Mouse (Mus musculus): ENCODE measurements around the gene Zfp715. TPM values are rescaled to one million over a fixed set of nuclear protein-coding genes. Genes with fewer than 3 reads are reported as not detected.
"Not testable (repeated sequence)": the region's sequence is repeated elsewhere in the genome, so short reads cannot be mapped to it uniquely, and the experiment has no call there.

Gene Zfp715
- total and polyA plus RNA-seq, 2 experiments from 2014 or later: 13.4 to 21.2 TPM

- WGBS: 76% methylated on average over 3 of the region's 3 CpGs
- no peak within 1 kb of the TSS for H3K4me3 ChIP-seq (ENCODE audit: low read length)
- no peaks in the 10 kb centered on the region for H3K4me1 ChIP-seq (ENCODE audit: insufficient read depth, low read length)
- ATAC-seq (no peak), DNase-seq (ENCODE audit: low spot score) (no peak)
- H3K27me3 ChIP-seq (ENCODE audit: insufficient read depth, low read length): no peaks in the 10 kb centered on the region
- H3K4me2 ChIP-seq (ENCODE audit: low read depth, low read length): no peak within 1 kb of the TSS
- no peak within 1 kb of the TSS for H3K9ac ChIP-seq (replicated peaks; ENCODE audit: low read length)
- no peaks in the 10 kb centered on the region for H3K36me3 ChIP-seq (ENCODE audit: insufficient read depth, low read length)
- no peaks in the 10 kb centered on the region for H3K9me3 ChIP-seq (ENCODE audit: low read length)
- TF ChIP-seq CTCF (IDR thresholded peaks at IDR 0.05; ENCODE audit: low read depth): no peak
- no peak within 1 kb of the TSS for H3K27ac ChIP-seq
Measured at GRCm38 (mm10) chr7:43351154-43351553, 38.1 kb upstream of the Zfp715 start, which contains the start of gene Siglecf. Siglecf (plus strand) TSS chr7:43351341.

GRCm38 (mm10) chr7:43349623-43350022, 36.5 kb upstream of the Zfp715 start:
- WGBS: 68% methylated on average over 5 of the region's 5 CpGs
- not testable (repeated sequence) for H3K9me3 ChIP-seq (ENCODE audit: low read length); H3K27me3 ChIP-seq (ENCODE audit: insufficient read depth, low read length); ATAC-seq; H3K4me3 ChIP-seq (ENCODE audit: low read length); H3K4me1 ChIP-seq (ENCODE audit: insufficient read depth, low read length); H3K4me2 ChIP-seq (ENCODE audit: low read depth, low read length); H3K9ac ChIP-seq (replicated peaks; ENCODE audit: low read length); DNase-seq (ENCODE audit: low spot score); H3K36me3 ChIP-seq (ENCODE audit: insufficient read depth, low read length); H3K27ac ChIP-seq

- Histone ChIP-seq H3K27me3 (ENCODE audit: insufficient read depth, low read length) (no peaks in the 10 kb centered on the region), H3K4me1 (ENCODE audit: insufficient read depth, low read length) (no peaks in the 10 kb centered on the region), H3K4me2 (ENCODE audit: low read depth, low read length) (no peak overlapping the region), H3K9ac (replicated peaks; ENCODE audit: low read length) (no peak overlapping the region), H3K36me3 (ENCODE audit: insufficient read depth, low read length) (no peaks in the 10 kb centered on the region), H3K27ac (no peak overlapping the region), H3K9me3 (ENCODE audit: low read length) (no peaks in the 10 kb centered on the region), H3K4me3 (ENCODE audit: low read length) (no peak overlapping the region)
- ATAC-seq (no peak), DNase-seq (ENCODE audit: low spot score) (no peak)
- 71% methylated on average over 1 of the region's 1 CpGs for WGBS
- TF ChIP-seq CTCF (IDR thresholded peaks at IDR 0.05; ENCODE audit: low read depth): no peak
Measured at GRCm38 (mm10) chr7:43346571-43346970, 33.5 kb upstream of the Zfp715 start.

- Histone ChIP-seq H3K9ac (replicated peaks; ENCODE audit: low read length) (no peak overlapping the region), H3K36me3 (ENCODE audit: insufficient read depth, low read length) (no peaks in the 10 kb centered on the region), H3K27ac (no peak overlapping the region), H3K27me3 (ENCODE audit: insufficient read depth, low read length) (no peaks in the 10 kb centered on the region), H3K4me3 (ENCODE audit: low read length) (no peak overlapping the region), H3K4me2 (ENCODE audit: low read depth, low read length) (no peak overlapping the region), H3K4me1 (ENCODE audit: insufficient read depth, low read length) (no peaks in the 10 kb centered on the region), H3K9me3 (ENCODE audit: low read length) (no peaks in the 10 kb centered on the region)
- no peak for DNase-seq (ENCODE audit: low spot score)
- WGBS: 77% methylated on average over 4 of the region's 4 CpGs
- no peak for ATAC-seq
- TF ChIP-seq CTCF (IDR thresholded peaks at IDR 0.05; ENCODE audit: low read depth): no peak
Measured at GRCm38 (mm10) chr7:43346148-43346547, 33.1 kb upstream of the Zfp715 start.

GRCm38 (mm10) chr7:43344491-43344890, 31.4 kb upstream of the Zfp715 start:
- Histone ChIP-seq H3K27me3 (ENCODE audit: insufficient read depth, low read length) (no peaks in the 10 kb centered on the region), H3K9ac (replicated peaks; ENCODE audit: low read length) (no peak overlapping the region), H3K36me3 (ENCODE audit: insufficient read depth, low read length) (no peaks in the 10 kb centered on the region), H3K9me3 (ENCODE audit: low read length) (no peaks in the 10 kb centered on the region), H3K4me2 (ENCODE audit: low read depth, low read length) (no peak overlapping the region), H3K4me1 (ENCODE audit: insufficient read depth, low read length) (no peaks in the 10 kb centered on the region), H3K27ac (no peak overlapping the region), H3K4me3 (ENCODE audit: low read length) (no peak overlapping the region)
- DNase-seq (ENCODE audit: low spot score) (no peak), ATAC-seq (no peak)
- 83% methylated on average over 4 of the region's 4 CpGs for WGBS
- no peak for TF ChIP-seq CTCF (IDR thresholded peaks at IDR 0.05; ENCODE audit: low read depth)

GRCm38 (mm10) chr7:43344020-43344419, 30.9 kb upstream of the Zfp715 start:
- TF ChIP-seq CTCF (IDR thresholded peaks at IDR 0.05; ENCODE audit: low read depth): no peak
- Histone ChIP-seq H3K4me2 (ENCODE audit: low read depth, low read length) (no peak overlapping the region), H3K9me3 (ENCODE audit: low read length) (no peaks in the 10 kb centered on the region), H3K27ac (no peak overlapping the region), H3K9ac (replicated peaks; ENCODE audit: low read length) (no peak overlapping the region), H3K4me1 (ENCODE audit: insufficient read depth, low read length) (no peaks in the 10 kb centered on the region), H3K27me3 (ENCODE audit: insufficient read depth, low read length) (no peaks in the 10 kb centered on the region), H3K36me3 (ENCODE audit: insufficient read depth, low read length) (no peaks in the 10 kb centered on the region), H3K4me3 (ENCODE audit: low read length) (no peak overlapping the region)
- WGBS: 79% methylated on average over 2 of the region's 2 CpGs
- no peak for DNase-seq (ENCODE audit: low spot score)
- ATAC-seq: no peak

GRCm38 (mm10) chr7:43343191-43343590, 30.1 kb upstream of the Zfp715 start:
- H3K4me3 ChIP-seq (ENCODE audit: low read length): no peak overlapping the region
- no peak for TF ChIP-seq CTCF (IDR thresholded peaks at IDR 0.05; ENCODE audit: low read depth)
- ATAC-seq (no peak), DNase-seq (ENCODE audit: low spot score) (no peak)
- no peak overlapping the region for H3K27ac ChIP-seq
- 87% methylated on average over 5 of the region's 5 CpGs for WGBS
- H3K9ac ChIP-seq (replicated peaks; ENCODE audit: low read length): no peak overlapping the region
- no peaks in the 10 kb centered on the region for H3K36me3 ChIP-seq (ENCODE audit: insufficient read depth, low read length)
- no peaks in the 10 kb centered on the region for H3K27me3 ChIP-seq (ENCODE audit: insufficient read depth, low read length)
- no peaks in the 10 kb centered on the region for H3K4me1 ChIP-seq (ENCODE audit: insufficient read depth, low read length)
- H3K4me2 ChIP-seq (ENCODE audit: low read depth, low read length): no peak overlapping the region
- H3K9me3 ChIP-seq (ENCODE audit: low read length): no peaks in the 10 kb centered on the region
